Mouse (Mus musculus): ENCODE measurements around the gene Frk.
"Not testable (repeated sequence)": the region's sequence is repeated elsewhere in the genome, so short reads cannot be mapped to it uniquely, and the experiment has no call there.

Frk gene

DNA sequence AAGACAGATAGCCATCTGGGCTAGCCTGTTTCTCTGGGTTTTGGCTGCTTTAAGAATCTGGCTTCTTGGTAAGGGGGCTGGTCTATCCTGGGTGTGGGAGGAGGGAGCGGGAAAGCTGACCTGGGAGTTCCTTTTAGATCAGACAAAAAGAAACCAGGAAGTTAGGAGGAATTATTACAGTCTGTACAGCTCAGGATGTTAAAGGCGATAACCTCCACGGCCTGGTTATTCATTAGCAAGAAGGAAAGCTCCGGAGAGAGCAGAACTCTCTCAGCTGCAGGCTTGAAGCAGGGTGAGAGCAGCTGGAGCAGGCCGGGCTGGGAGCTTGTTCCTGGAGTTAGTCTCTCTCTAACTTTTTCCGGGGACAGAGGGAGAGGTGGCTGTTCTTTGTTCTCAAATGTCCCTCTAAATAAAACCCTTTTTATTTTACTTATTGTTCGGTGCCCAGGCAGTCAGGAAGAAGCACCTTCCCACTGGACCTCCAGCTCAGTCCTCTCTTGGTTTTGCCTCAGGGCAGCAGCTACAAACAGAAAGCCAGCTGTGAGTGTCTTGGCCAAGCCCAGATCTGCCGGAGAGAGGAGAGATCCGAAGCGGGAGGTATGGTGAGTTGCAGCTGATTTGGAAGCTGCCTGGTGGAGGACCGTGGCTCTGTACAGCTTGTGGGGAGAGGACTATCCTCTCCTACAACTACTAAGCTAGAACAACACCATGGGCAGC lies at the start of gene Frk:
TSS of gene Frk (plus strand) at position 103 of the 717 bp plus-strand sequence.
- peak; percentile 6 for DNase-seq (ENCODE audit: low read depth, low spot score)

DNA sequence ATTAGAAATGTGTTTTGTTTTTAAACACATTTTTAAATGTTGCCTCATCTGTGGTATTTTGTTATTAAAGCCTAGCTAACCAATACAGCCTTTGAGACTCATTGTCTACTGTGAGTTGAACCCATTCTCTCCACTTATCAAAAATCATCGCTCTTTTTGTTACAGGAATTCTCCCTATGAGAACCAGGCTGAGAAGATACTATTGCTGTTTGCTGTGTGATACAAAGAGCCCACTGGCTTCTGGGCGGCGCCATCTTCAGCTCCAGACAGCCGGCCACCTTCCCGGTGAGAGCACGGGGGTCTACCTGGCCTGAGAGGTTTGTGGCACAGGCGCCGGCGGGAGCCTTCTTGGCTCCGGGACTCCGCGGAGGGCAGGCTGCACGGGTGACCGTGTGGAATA lies 49.0 kb upstream of the Frk start:
- DNase-seq (ENCODE audit: low read depth, low spot score): not testable (repeated sequence)

DNA sequence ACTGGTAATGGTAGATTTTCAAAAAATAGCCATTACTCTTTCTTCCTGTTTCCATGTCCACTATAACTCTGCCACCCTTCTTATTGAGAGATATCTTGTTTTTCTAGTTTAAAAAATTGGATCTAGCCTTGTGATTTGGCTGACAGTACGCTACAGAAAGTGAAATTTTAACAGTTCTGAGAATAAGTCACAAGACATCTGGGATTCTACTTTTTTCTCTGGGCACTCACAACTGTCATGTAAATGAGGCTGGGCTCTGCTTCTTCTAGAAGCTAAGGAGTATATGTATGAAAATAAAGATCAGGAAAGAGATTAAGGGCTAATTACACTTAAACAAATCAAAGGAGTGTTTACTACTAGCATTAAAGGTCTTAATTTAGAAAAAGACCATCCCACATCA lies 33.7 kb upstream of the Frk start:
- DNase-seq (ENCODE audit: low read depth, low spot score): no peak

DNA sequence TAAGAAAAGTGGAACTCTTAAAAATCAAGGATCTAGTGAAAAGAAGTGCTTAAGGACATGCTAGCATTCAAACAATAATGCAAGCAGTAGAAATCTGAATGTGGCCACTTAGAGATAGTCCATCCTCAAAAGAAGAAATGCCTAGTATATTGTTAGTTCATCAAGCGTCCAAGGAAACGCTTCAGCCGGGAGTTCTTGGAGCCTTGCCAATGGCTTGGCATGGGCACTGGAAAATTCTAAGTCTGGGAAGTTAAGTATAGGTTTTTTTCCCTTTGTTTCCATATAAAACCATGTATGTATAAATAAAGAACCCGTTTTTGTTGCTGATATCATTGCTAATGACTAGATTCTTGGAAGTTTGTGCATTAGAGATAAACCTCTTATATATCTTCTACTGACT lies 21.7 kb upstream of the Frk start:
- no peak for DNase-seq (ENCODE audit: low read depth, low spot score)

DNA sequence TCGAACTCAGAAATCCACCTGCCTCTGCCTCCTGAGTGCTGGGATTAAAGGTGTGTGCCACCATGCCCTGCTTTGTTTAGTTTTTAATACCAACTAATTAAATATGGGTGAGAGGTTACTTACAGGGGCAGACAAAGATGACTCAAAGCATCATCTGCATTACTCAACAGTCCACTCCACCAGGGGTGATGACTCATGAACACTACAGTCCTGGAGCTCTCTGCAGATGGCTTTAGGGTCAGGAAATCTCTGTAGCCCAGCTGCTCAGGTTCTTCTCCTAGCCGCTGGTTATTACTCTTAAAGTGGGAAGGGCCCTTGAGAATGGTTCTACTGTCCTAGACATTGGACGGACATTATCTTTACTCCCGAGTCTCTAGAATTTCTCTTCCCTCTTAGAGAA lies 18.9 kb upstream of the Frk start:
- DNase-seq (ENCODE audit: low read depth, low spot score): no peak

DNA sequence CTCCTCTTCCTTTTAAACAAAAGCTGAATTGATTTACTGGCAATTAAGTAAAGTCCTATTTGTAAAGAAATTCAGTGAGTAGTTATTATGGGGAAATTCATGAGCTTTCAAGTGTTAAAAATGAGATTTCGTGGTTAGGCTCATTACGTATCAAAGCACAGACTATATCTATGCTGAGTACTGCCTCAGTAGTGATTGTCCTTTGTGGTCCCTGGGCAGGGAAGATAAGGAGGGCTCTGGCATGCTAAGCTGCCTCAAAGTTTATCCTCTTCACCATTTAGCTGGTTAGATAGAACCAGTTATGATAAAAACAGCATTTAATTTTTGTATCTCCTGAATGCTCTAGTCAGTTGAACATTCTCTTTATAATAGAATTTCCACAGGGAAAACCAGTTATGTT lies 14.2 kb upstream of the Frk start:
- DNase-seq (ENCODE audit: low read depth, low spot score): no peak

DNA sequence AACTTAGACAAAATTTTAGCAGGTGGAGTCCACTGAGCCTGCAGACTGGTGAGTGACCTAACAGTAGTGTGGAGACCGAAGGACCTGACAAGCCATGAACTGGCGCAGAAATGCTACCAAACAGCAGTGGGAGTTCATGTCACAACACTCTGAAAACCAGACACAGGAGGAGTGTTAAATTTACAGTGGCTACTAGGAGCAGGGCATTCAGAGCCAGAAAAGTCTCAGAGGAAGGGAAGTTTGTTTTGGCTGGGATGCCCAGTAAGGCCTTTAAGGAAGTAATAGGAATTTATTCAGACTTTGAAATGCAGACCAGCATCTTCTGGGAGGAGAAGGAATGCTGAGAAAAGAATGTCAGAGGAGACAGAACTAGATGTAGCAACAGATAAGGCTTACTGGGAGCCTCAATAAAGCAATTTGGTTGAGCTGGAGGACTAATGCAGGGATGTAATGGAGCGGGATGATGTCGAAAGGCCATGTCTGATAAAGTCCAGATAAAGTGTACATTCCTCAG lies 3.2 kb upstream of the Frk start:
- no peak for DNase-seq (ENCODE audit: low read depth, low spot score)

DNA sequence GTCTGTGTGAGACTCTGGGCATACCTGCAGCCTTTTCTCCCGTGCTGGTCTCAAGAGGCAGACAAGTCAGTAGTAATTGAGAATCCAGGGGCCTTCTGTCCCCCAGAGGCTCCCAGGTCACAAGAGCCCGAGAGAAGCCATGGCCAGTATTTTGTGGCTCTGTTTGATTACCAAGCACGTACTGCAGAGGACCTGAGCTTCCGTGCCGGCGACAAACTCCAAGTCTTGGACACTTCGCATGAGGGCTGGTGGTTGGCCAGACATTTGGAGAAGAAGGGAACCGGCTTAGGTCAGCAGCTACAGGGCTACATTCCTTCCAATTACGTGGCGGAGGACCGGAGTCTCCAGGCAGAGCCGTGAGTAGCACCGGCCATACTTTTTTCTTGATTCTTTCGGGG lies 814 bp downstream of the Frk start:
- DNase-seq (ENCODE audit: low read depth, low spot score): peak; percentile 15

DNA sequence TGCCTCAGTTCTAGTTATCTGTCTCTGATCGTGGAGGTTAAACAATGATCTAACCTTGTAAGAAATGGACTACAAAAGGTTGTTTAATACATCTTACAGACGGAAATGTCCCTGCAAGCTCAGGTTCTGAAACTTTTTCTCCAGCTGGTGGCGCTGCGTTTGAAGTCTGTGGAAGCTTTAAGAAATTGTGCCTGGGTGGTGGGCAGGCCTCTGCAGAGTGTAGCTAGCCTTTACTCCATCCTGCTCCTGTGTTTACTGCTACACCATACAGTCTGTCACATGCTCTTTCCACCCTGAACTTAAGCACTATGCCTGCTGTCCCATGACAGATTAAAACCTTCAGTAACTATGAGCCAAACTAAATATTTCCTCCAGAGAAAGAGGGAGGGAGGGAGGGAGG lies 1.9 kb downstream of the Frk start:
- DNase-seq (ENCODE audit: low read depth, low spot score): no peak

DNA sequence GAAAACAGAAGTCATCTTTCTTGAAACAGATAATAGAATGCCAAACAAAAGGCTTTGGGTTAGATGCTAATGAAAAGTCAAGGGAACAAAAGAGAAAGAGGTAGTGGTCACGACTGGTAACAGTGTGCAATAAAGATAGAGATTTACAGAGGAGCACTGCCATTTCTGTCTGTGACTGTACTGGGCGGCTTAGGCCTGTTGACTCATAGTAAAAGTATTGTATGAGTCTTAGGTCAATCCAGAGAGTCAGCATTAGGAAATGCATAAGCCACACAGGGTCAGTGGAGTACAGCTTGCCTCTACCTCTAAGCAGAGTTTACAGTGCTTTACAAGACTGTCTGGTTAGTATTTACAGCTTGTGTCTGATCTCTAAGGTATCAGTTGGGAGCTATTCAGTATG lies 24.6 kb downstream of the Frk start:
- DNase-seq (ENCODE audit: low read depth, low spot score): no peak

DNA sequence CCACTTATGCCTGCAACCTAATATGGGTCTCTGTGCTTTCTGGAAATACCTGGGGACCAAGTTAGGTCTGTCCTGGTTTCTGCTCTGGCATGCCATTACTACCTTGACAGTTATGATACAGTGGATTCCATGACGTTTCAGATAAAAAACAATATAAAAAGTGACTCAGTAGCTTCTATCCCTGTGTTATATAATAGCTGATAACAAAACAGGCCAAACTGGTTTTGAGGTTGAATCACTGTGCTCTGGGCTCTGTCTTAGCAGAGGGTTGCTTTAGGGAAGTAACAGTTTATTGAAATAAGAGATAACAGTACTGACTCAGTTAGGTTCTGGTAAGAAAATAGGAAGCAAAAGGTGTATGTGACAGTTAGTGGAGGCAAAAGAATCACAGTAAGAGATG lies 25.4 kb downstream of the Frk start:
- no peak for DNase-seq (ENCODE audit: low read depth, low spot score)

DNA sequence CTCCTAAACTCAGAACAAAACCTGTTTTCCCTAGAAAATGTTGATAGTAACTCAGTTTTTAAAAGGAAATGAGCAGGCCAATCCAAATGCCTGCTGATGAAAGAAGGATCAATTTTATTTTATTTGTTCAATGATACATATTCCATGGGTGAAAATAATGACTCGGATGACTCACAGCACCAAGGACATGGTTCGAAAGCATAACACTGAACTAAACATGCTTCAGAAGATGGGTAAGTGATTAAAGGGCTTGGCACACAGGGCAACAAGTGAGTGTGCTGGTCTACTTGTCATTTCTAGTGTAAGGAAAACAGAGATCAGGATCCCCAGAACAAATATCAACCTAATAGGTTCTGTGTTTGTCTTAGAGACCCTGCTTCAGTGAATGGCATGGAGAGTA lies 26.1 kb downstream of the Frk start:
- no peak for DNase-seq (ENCODE audit: low read depth, low spot score)

DNA sequence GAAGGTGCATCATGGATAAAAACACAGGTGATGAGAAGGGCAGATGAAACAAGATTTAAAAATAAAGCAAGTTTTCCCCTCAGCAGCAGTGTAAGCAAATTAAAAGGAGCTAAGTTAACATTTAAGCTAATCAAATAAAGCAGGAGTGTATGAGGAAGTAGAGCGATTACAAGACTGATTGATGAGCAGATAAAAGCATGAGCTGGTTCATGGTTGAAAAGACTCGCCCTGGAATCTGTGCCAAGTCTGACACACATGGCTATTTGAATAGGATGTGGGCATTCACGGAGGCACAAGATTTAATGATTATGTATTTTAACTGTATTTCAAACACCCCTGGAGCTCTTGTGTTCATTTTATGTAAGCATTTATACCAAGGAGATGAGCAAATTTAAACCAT lies 28.0 kb downstream of the Frk start:
- no peak for DNase-seq (ENCODE audit: low read depth, low spot score)

DNA sequence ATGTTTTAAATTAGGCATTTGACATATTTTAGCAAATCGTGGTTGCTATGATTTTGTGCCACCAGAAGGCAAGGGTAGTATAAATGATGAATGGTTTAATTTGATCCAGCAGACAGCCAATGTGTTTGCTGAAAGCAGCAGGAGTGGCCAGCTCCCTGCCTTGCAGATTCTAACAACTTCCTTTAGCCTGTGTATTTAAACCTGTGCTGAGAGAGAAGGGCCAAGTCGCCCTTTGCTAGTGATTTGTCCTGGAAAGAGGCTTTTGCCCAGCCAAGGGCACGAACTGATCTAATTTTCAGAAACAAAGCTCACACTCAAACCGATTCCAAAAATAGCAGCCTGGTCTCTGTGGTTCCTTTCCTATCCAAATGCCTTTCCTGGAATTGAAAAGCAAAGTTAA lies 29.4 kb downstream of the Frk start:
- no peak for DNase-seq (ENCODE audit: low read depth, low spot score)

DNA sequence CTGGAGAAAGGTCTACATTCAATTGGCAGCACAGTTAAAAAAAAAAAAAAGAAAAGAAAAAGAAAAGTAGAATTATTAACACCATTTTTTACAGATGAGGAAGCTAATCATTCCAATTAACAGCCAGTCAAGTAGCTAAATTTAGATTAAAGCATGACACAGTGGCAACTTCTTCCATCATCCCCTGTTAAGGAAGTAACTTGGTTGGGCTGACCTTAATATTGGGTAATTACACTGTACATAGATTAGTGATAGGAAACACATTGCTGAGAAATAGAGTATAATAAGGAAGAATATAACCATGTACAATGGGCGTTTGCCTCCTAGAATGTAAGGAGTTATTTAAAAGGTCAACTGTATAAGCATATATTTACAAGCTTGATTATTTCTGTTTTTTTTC lies 42.4 kb downstream of the Frk start:
- no peak for DNase-seq (ENCODE audit: low read depth, low spot score)

DNA sequence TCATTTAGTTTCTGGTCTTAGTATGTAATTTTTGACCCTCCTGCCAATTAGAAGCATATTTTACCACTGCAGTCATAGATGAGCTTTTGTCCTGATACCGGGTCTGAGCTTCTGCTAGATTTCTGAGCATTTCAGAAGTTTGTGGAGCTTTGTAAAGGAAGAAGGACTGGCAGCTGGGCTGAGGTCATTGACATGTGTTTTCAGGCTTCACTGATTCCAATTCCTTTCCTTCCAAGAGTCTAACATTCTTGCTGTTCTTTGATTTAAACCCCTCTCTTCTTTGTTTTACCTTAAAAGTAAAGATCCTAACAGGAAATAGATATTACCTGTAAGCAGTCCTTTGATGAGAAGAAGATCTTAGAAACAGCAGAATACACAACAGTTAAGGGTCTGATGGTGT lies 48.6 kb downstream of the Frk start:
- no peak for DNase-seq (ENCODE audit: low read depth, low spot score)

DNA sequence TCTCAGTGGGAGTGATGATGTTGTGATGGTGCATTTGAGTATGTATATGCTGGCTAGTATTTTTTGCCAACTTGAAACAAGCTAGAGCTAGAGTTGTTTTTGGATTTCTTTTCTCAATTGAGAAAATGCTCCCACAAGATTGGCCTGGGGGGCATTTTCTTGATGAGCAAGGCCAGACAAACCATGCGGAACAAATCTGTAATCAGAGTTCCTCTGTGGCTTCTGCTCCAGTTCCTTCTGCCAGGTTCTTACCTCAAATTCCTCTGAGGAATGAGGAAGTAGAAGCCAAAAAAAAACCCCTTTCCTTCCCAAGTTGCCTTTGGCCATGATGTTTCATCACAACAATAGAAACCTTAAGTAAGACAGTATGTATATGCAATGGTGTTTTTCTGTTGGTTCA lies 49.3 kb downstream of the Frk start:
- DNase-seq (ENCODE audit: low read depth, low spot score): no peak

DNA sequence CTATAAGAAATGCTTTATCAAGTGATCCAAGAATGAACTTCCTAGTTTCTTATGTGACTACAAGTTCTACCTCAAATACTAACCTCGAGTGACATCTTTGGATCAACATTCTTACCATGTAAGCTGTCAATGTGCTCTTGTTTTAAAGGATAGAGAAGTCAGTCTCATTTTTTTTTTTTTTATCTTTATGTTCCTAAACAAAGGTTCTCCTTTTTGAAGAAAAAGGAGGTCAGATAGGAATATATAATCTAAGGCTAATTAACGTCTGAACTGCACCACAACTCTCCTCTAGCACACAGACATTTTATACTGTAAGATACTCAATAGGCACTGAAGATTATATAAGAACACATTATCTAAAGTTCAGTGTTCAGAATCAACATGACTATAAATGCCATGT lies 57.5 kb downstream of the Frk start:
- no peak for DNase-seq (ENCODE audit: low read depth, low spot score)

DNA sequence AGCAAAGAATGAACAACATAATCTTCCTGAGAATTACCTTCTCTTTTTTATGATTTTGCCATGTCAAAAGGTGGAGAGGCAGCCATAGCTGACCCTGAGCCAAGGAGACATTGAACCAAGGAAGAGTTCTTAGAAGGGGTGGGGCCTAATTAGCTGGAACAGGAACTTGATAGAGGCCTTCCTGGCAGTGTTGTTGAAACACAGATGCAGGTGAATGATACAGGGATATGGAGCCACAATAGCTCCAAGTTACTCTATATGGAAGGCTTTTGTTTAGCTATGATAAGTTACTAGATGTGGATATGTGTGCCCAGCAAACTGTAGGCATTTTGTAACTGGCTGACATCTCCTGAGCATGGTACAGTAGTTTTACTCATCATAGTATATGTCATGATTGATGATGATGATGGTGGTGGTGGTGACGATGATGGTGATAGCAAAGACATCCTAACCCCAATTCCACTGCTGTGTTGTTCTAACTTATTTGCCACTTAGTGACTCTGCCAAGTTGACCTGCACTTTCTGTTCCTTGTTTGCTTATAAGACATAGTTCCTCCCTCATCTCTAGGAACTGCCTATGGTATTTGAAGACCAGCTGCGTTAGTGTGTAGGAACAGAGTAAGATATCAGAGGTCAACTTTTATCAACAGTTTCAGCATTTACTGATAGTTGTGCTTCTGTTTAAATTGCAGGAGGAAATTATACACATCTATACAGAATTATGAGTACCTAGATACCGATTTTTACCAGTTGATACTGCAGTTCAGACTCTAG lies 58.7 kb downstream of the Frk start:
- no peak for DNase-seq (ENCODE audit: low read depth, low spot score)

DNA sequence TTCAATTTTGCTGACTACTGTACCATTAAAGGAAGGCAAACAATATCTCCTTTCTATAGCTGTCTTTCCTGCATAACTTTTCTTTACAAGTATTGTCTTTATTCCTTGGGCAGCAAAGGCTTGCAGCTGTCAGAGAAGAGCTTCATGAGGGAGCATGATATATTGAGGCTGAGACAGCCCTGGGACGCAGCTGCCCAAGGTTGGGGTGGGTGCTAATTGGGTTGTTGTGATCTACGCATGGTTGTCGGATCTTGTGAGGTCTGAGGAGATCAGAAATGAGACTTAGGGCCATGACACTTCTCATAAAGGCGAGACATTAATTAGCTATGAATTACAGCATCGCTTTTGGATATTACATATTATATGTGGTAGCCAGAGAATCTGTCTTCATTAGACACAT lies 67.4 kb downstream of the Frk start:
- no peak for DNase-seq (ENCODE audit: low read depth, low spot score)

DNA sequence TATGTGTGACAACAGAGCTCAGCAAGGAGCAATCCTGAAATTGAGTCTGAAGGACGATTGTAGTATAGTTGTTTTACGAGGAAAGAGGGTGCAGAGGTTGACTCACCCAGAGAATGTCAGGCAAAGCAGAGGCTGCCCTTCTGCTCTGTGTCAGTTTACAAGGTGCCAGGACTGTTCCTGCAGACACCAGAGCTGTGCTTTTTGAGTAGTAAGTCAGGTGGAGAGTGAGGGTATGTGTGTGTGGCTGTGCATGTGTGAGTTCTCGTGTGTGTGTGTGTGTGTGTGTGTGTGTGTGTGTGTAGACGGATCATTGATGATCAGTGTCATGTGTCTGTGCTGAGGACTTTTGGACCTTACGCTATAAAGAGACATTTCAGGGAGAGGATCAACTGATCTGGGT lies 68.4 kb downstream of the Frk start:
- no peak for DNase-seq (ENCODE audit: low read depth, low spot score)

DNA sequence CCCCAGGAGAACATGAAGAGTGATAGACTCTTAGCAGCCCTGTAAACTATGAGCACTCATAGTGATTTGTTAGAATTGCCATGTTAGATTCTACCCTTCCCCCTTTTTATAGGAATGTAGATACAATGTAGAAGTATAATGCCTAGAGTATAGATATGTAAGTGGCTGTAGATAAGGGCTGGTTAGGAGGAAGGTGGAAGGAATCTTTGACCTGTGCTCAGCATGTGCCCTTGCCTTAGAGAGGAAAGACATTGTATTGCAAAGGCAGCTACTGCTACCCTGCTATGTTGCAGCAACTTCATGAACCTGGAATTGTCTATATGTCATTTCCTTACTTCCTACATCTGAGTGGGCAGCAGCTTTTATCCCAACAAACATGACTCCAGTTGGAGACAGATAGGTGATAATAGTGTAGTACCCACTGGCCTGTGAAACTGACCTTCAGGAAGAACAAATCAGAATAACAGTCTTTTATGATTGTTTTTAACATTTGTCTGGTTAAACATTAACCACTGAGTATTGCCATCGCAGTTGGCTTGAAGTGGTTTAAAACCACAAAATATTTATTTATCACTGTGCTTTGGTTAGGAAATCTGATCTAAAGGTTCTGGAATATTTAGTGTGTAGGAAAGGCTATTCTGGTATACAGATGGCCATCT lies 80.4 kb downstream of the Frk start:
- DNase-seq (ENCODE audit: low read depth, low spot score): no peak

DNA sequence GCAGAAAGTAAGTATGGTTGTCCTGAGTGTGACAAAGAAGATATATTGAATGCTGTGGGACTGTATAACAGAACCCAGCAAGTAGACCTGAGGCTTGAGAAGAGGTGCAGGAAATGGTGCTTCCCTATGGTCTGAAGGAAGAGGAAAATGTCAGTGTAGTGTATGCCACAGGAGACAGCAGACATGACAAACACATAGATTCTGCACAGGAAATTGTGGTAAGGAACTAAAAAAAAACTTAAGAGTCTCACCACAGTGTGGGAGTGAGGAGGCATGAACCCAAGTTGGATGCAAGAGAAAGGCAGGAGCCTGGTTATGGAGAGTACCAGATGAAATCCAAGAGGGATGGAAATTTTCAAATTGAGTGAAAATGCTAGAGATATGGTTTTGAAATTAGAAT lies 132.3 kb downstream of the Frk start:
- DNase-seq (ENCODE audit: low read depth, low spot score): no peak
